ENCODE assay signal across 7 mouse cellular contexts in the genomic region with DNA sequence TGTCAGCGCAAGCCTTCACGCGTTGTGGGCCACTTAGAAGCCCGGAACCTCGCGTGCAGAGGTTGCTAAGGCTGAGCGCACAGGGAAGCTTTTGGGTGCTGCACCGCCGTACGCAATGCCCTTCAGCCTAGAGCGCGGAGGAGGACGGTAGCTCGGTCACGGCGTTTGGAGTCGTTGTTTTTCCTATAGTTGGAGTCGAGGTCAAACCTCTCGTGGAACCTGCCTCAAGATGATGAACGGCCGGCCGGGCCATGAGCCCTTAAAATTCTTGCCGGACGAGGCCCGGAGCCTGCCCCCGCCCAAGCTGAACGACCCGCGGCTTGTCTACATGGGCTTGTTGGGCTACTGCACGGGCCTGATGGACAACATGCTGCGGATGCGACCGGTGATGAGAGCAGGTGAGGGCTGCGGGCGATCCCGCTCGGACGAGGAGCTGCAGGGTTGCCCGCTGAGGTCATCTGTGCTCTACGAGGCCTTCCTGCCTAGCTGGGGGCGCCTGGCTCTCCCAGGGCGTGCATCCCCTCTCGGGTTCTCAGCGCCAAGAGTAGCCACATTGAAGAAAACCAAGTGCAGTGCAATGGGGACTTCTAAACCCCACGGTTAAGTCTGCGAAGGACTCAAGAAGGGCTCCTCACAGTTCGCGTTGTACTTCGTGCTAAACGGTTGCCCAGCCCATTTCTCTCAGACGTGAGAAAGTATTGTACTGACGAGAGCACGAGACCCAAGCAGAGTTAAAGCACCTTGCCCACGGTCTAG. TPM values are rescaled to one million over a fixed set of nuclear protein-coding genes. Genes with fewer than 3 reads are reported as not detected.
A peak's percentile ranks its signal among the peaks of the same experiment; 100 is the strongest.
DNase-seq lines count a peak whose midpoint lies in the region; ATAC-seq lines count a peak whose summit lies in the region.

Gene Ndufc2 (plus strand): TSS at position 44 of the 756 bp plus-strand sequence.

- H3K4me1 ChIP-seq in midbrain, embryonic 11.5 days (ENCODE audit: control insufficient read depth, insufficient read depth, low read length) = peaks cover 11% of the 10 kb centered on the region

- peak within 1 kb of the TSS; percentile 78 for H3K4me2 ChIP-seq in midbrain, embryonic 11.5 days

- H3K36me3 ChIP-seq in midbrain, embryonic 11.5 days (ENCODE audit: control insufficient read depth, insufficient read depth, low read length) = no peaks in the 10 kb centered on the region

- WGBS in midbrain, embryonic 11.5 days = 1% methylated on average over 54 of the region's 54 CpGs

- intact Hi-C loops in left cerebral cortex, postnatal 36 days (cut with DNase I) = no loop called here

- H3K9me3 ChIP-seq in midbrain, embryonic 11.5 days (ENCODE audit: control insufficient read depth, low read length) = no peaks in the 10 kb centered on the region

- 0 out of 2 replicates have a peak within 1 kb of the TSS, but pooled peaks have one; percentile 15 for H3K27ac ChIP-seq in midbrain, embryonic 11.5 days (ENCODE audit: low read depth, low read length)

- ATAC-seq in common myeloid progenitor, adult 5-6 weeks (replicated peaks; ENCODE audit: low read depth, poor library complexity, severe bottlenecking) = peak; percentile 98
- ATAC-seq in midbrain, embryonic 11.5 days (ENCODE audit: low FRiP score) = peak; percentile 92

- no peaks in the 10 kb centered on the region for H3K27me3 ChIP-seq in midbrain, embryonic 11.5 days (ENCODE audit: control insufficient read depth, insufficient read depth, low read length)

- H3K9ac ChIP-seq in midbrain, embryonic 11.5 days (ENCODE audit: low read length) = peak within 1 kb of the TSS; percentile 96

- H3K4me3 ChIP-seq in midbrain, embryonic 11.5 days (ENCODE audit: low read depth, low read length) = peak within 1 kb of the TSS; percentile 57

- peak; percentile 76 to 91 for DNase-seq in adrenal gland, adult (ENCODE audit: inconsistent age in 2 of 2, low spot score in 1 of 2)
- DNase-seq in gastrocnemius, adult 8-10 months (ENCODE audit: low spot score in 2 of 2) = peak; percentile 65 to 67
- DNase-seq in hindlimb bud, embryonic 11.5 days (ENCODE audit: extremely low spot score, low read depth, low spot score) = peak; percentile 50
- DNase-seq in left cerebral cortex, postnatal 36 days (ENCODE audit: low spot score in 2 of 2) = peak; percentile 72 to 75
- peak; percentile 98 for DNase-seq in midbrain, embryonic 11.5 days (ENCODE audit: low spot score, missing footprints)
- DNase-seq in skeletal muscle tissue, adult 2 months (ENCODE audit: low read depth, low spot score) = peak; percentile 75

RNA-seq across cellular contexts. Expression of gene Ndufc2, which starts in this region (rescaled TPM):
- total RNA-seq in common myeloid progenitor, adult 5-6 weeks (2017) = 210 and 280 TPM in 2 replicates
- total RNA-seq in gastrocnemius, adult 8-10 months (2022) = 100 to 1,000 TPM; 261 to 279 (median 268) TPM
- total RNA-seq in left cerebral cortex, postnatal 36 days (2021) = 100 to 1,000 TPM; 202 to 220 TPM
- 371 and 375 TPM in 2 replicates for polyA plus RNA-seq in midbrain, embryonic 11.5 days (2014; fragmentation: Nextera tagmentation; extraction: Ambion mirVana)

Comparison
In these comparisons a context has a peak if more than half of its experiments do, and no peak if none do; other contexts are left out.
1. Peak in every context shown above with its lines: DNase-seq, ATAC-seq, H3K4me3 ChIP-seq and H3K27ac ChIP-seq.